Mouse (Mus musculus): ENCODE measurements around the gene Cers2.

Gene Cers2

GRCm38 (mm10) chr3:95289419-95289818 is 25.2 kb upstream of the Cers2 start:
- no peak for DNase-seq (ENCODE audit: low spot score)

- DNase-seq (ENCODE audit: low spot score), result no peak
Measured at GRCm38 (mm10) chr3:95290156-95290555, 24.4 kb upstream of the Cers2 start.

GRCm38 (mm10) chr3:95291041-95291440 is 23.6 kb upstream of the Cers2 start:
- DNase-seq (ENCODE audit: low spot score), result no peak

- DNase-seq (ENCODE audit: low spot score), result no peak
Measured at GRCm38 (mm10) chr3:95292899-95293298, 21.7 kb upstream of the Cers2 start.

- DNase-seq (ENCODE audit: low spot score), result no peak
Measured at GRCm38 (mm10) chr3:95293537-95293936, 21.1 kb upstream of the Cers2 start.

- no peak for DNase-seq (ENCODE audit: low spot score)
Measured at GRCm38 (mm10) chr3:95294316-95294715, 20.3 kb upstream of the Cers2 start.

GRCm38 (mm10) chr3:95294718-95295117 is 19.9 kb upstream of the Cers2 start:
- no peak for DNase-seq (ENCODE audit: low spot score)

GRCm38 (mm10) chr3:95295321-95296102 is 19.1 kb upstream of the Cers2 start:
- no peak for DNase-seq (ENCODE audit: low spot score)

- no peak for DNase-seq (ENCODE audit: low spot score)
Measured at GRCm38 (mm10) chr3:95296103-95296469, 18.5 kb upstream of the Cers2 start.

- DNase-seq (ENCODE audit: low spot score), result no peak
Measured at GRCm38 (mm10) chr3:95298018-95298417, 16.6 kb upstream of the Cers2 start.

GRCm38 (mm10) chr3:95301204-95301796 is 13.3 kb upstream of the Cers2 start:
- no peak for DNase-seq (ENCODE audit: low spot score)

- DNase-seq (ENCODE audit: low spot score), result no peak
Measured at GRCm38 (mm10) chr3:95306244-95306643, 8.3 kb upstream of the Cers2 start.

- no peak for DNase-seq (ENCODE audit: low spot score)
Measured at GRCm38 (mm10) chr3:95307100-95307499, 7.5 kb upstream of the Cers2 start, which contains the start of gene Anxa9. Gene Anxa9 (minus strand): TSS chr3:95307176.

- DNase-seq (ENCODE audit: low spot score), result no peak
Measured at GRCm38 (mm10) chr3:95310496-95310895, 4.1 kb upstream of the Cers2 start.

- DNase-seq (ENCODE audit: low spot score), result peak; percentile 48
Measured at GRCm38 (mm10) chr3:95310968-95311882, 3.4 kb upstream of the Cers2 start.

GRCm38 (mm10) chr3:95312623-95313022 is 2.0 kb upstream of the Cers2 start:
- no peak for DNase-seq (ENCODE audit: low spot score)

GRCm38 (mm10) chr3:95313476-95313875 is 1.1 kb upstream of the Cers2 start:
- DNase-seq (ENCODE audit: low spot score), result no peak

- DNase-seq (ENCODE audit: low spot score), result no peak
Measured at GRCm38 (mm10) chr3:95314075-95314474, 516 bp upstream of the Cers2 start.

- peak; percentile 87 for DNase-seq (ENCODE audit: low spot score)
Measured at GRCm38 (mm10) chr3:95315094-95315843, 678 bp downstream of the Cers2 start.

- DNase-seq (ENCODE audit: low spot score), result no peak
Measured at GRCm38 (mm10) chr3:95315844-95316550, 1.4 kb downstream of the Cers2 start.

- DNase-seq (ENCODE audit: low spot score), result no peak
Measured at GRCm38 (mm10) chr3:95317414-95318080, 3.0 kb downstream of the Cers2 start.

Measured in ovary, postnatal 10 days (tissue).